Mouse (Mus musculus) embryonic facial prominence, embryonic 15.5 days (tissue): Measurements from ENCODE around the gene Aco1. TPM values are rescaled to one million over a fixed set of nuclear protein-coding genes. Genes with fewer than 3 reads are reported as not detected.
"Not testable (repeated sequence)": the region's sequence is repeated elsewhere in the genome, so short reads cannot be mapped to it uniquely, and the experiment has no call there.

ENCODE experiments used
- ATAC-seq: fragments of 200-750 bp; cut with Nextera tagmentation; 2 replicates; pipeline ENCODE4 v1.8.0; 2017; ENCODE audit warnings: low read depth, moderate TSS enrichment; ENCODE audit not compliant: insufficient number of reproducible peaks, low FRiP score, low TSS enrichment
- H3K27ac ChIP-seq: fragments of 300-500 bp; sonication (generic); replicated peaks from 2 replicates; pipeline ENCODE4 v1.5.1; 2015; ENCODE audit warnings: mild to moderate bottlenecking, inconsistent platforms
- H3K27me3 ChIP-seq: fragments of 300-500 bp; sonication (generic); 2 replicates; pipeline ENCODE4 v1.6.1; 2015; ENCODE audit warnings: inconsistent platforms
- H3K36me3 ChIP-seq: fragments of 300-500 bp; sonication (generic); 2 replicates; pipeline ENCODE4 v1.6.1; 2015; ENCODE audit warnings: mild to moderate bottlenecking, inconsistent platforms
- H3K4me1 ChIP-seq: fragments of 300-500 bp; sonication (generic); 2 replicates; pipeline ENCODE4 v1.6.1; 2015; ENCODE audit warnings: inconsistent platforms
- H3K4me2 ChIP-seq: fragments of 300-500 bp; sonication (generic); replicated peaks from 2 replicates; pipeline ENCODE4 v1.6.1; 2015; ENCODE audit warnings: mild to moderate bottlenecking, inconsistent platforms
- H3K4me3 ChIP-seq: fragments of 300-500 bp; sonication (generic); replicated peaks from 2 replicates; pipeline ENCODE4 v1.5.1; 2015; ENCODE audit warnings: mild to moderate bottlenecking, inconsistent platforms
- H3K9ac ChIP-seq: fragments of 300-500 bp; sonication (generic); 2 replicates; pipeline ENCODE4 v1.6.1; 2015; ENCODE audit warnings: inconsistent platforms
- H3K9me3 ChIP-seq: fragments of 300-500 bp; sonication (generic); replicated peaks from 2 replicates; pipeline ENCODE4 v1.6.1; 2016; ENCODE audit warnings: inconsistent platforms
- WGBS: fragments of 180-500 bp; shearing (Covaris S2); methylation state at CpG from one replicate; pipeline ENCODE4 v1.1.7; 2015; 5-methylcytosine and 5-hydroxymethylcytosine counted together
- polyA plus RNA-seq: library from polyadenylated mRNA; unstranded; fragments of >200 nt; fragmentation: Nextera tagmentation; extraction: Ambion mirVana; gene quantifications from 2 replicates; pipeline ENCODE4 v1.2.1, GENCODE M21; 2015

The Aco1 gene
- polyA plus RNA-seq: 41.7 and 44.1 TPM in 2 replicates

DNA sequence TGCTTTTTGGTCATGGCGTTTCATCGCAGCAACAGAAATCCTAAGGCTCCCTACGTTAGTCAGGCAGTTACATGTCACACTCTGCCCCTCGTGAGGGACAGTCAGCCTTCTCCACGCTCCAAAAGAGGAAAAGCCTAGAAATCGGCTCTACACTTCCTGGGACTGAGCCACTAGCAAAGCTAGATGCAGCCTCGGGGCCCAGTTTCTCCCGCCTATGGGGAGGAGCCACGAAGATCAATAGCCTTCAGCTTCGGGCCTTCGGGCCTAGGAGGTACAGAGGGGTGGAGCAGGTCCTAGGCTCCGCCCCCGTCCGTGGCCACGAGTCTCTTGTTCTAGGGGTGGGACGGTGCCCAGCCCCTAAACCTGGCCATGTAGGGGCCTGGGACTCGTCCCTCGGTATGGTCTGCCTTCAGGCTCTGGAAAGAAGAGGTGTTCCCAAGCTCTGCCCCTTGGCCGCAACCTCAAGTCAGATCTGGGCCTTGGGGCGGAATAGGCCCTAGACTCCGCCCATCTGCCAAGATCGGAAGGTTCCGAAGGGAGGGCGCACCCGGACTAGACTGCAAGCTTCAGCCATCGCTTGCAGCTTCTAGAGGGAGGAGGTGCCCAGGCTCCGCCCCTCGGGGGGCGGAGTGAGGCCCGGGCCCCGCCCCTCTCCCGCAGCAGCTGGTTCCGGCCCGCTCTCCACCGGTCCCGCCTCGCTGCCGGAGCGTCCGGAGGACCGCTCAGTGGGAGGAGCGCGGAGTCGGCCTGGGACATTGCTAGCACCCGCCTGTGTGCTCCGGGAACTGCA is at the start of gene Aco1:
Gene Aco1 (plus strand): TSS at position 339 of the 790 bp plus-strand sequence.
- peaks cover 12% of the 10 kb centered on the region; the same call in 1 of the 2 replicates for H3K4me1 ChIP-seq
- H3K27ac ChIP-seq: peak within 1 kb of the TSS; percentile 96
- ATAC-seq: peak; percentile 96
- H3K36me3 ChIP-seq: no peaks in the 10 kb centered on the region
- WGBS: under 1% methylated on average over 45 of the region's 46 CpGs
- peak within 1 kb of the TSS; percentile 44 for H3K9ac ChIP-seq
- H3K4me3 ChIP-seq: peak within 1 kb of the TSS; percentile 75
- H3K27me3 ChIP-seq: no peaks in the 10 kb centered on the region
- H3K9me3 ChIP-seq: no peaks in the 10 kb centered on the region
- H3K4me2 ChIP-seq: peak within 1 kb of the TSS; percentile 76

DNA sequence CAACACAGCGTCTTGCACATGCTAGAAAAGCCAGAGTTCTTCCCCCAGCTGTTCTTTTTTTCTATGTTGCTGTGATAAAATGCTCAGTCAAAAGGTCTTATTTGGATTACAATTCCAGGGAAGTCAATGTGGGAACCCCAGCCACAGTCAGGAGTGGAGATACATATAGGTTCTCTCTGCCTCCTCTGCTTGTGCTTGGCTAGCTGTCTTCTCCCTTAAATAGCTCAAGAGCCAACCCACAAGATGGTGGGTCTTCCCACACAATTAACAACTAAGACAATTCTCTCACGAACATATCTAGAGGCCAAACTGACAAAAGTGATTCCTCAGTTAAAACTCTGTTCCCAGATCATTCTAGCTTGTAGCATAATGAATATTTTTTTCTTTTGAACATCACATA is 47.9 kb upstream of the Aco1 start:
- no peak for ATAC-seq

DNA sequence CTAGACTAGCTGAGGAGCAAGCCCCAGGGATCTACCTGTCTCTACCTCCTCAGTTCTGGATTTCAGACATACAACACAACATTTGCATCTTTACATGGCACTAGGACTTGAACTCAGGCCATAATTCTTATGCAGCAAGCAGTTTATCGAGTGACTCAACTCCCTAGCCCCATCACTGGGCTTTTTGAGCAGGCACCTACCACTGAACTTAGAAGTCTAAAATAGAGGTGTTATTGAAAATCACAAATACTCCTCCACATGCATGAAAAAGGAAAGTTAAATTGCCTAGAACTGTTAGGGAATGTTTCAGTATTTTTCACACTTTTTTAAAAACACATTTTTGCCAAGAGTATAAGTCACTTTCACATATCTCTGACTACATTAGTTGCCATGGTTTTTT is 39.9 kb upstream of the Aco1 start:
- Histone ChIP-seq H3K9ac (no peak overlapping the region), H3K27ac (no peak overlapping the region), H3K4me1 (no peaks in the 10 kb centered on the region), H3K4me3 (no peak overlapping the region), H3K27me3 (no peaks in the 10 kb centered on the region), H3K36me3 (no peaks in the 10 kb centered on the region), H3K4me2 (no peak overlapping the region), H3K9me3 (no peaks in the 10 kb centered on the region)
- no peak for ATAC-seq
- 84% methylated on average over 1 of the region's 1 CpGs for WGBS

More for the DNA sequence above, 47.9 kb upstream of the Aco1 start:
- Histone ChIP-seq H3K27me3 (no peaks in the 10 kb centered on the region), H3K4me3 (no peak overlapping the region), H3K4me1 (no peaks in the 10 kb centered on the region), H3K27ac (no peak overlapping the region), H3K4me2 (no peak overlapping the region), H3K36me3 (no peaks in the 10 kb centered on the region), H3K9ac (no peak overlapping the region), H3K9me3 (no peaks in the 10 kb centered on the region)
- 76% methylated on average over 2 of the region's 2 CpGs for WGBS

DNA sequence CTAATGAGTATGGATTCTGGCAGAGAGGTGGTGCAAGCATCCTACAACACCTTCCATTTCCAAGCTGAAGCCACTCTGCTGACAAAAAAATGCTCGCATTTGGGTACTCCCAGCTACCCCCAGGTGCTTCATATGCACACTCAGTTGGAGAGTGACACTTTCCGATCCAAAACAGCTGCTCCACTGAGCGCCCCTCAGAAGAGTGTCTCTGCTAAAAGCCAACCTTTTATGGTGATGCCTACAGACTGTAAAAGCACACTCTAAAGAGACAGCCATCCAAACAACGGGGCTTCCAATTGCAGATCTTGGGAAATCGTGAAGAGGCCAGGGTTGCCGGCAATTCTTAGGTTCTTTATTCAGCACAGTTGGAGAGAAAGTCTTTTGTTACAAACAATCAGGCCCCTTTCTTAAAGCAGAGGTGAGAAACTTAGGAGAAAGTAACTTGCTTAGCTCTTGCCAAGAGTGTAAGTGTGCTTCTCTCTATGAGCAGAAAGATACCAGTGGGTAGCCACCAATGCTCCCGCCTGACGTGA is 36.8 kb upstream of the Aco1 start:
- Histone ChIP-seq H3K36me3 (no peaks in the 10 kb centered on the region), H3K27ac (no peak overlapping the region), H3K4me3 (no peak overlapping the region), H3K9ac (no peak overlapping the region), H3K27me3 (no peaks in the 10 kb centered on the region), H3K9me3 (no peaks in the 10 kb centered on the region), H3K4me2 (no peak overlapping the region), H3K4me1 (no peaks in the 10 kb centered on the region)
- no peak for ATAC-seq
- WGBS: 51% methylated on average over 8 of the region's 8 CpGs

DNA sequence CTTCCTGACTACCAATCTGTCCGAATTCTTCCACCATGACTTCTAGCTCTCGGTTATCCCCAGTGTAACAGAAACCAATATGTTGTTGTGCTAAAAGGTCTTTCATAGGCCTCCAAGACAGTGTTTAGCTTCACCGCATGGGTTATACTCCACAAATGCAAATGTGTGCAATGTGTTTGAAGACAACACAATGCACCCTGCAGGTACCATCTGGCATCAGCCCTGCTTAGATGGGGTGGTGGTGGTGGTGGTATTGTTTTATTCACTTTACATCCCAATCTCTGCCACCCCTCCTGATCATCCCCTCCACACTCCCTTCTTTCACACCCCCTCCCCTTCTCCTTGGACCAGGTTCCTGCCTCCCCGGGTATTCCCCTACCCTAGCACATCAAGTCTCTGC is 34.9 kb upstream of the Aco1 start:
- no peaks in the 10 kb centered on the region for H3K36me3 ChIP-seq
- no peak for ATAC-seq
- no peaks in the 10 kb centered on the region for H3K4me1 ChIP-seq
- H3K27me3 ChIP-seq: no peaks in the 10 kb centered on the region
- no peak overlapping the region for H3K4me2 ChIP-seq
- no peak overlapping the region for H3K27ac ChIP-seq
- H3K4me3 ChIP-seq: no peak overlapping the region
- 88% methylated on average over 4 of the region's 4 CpGs for WGBS
- no peaks in the 10 kb centered on the region for H3K9me3 ChIP-seq
- H3K9ac ChIP-seq: no peak overlapping the region

DNA sequence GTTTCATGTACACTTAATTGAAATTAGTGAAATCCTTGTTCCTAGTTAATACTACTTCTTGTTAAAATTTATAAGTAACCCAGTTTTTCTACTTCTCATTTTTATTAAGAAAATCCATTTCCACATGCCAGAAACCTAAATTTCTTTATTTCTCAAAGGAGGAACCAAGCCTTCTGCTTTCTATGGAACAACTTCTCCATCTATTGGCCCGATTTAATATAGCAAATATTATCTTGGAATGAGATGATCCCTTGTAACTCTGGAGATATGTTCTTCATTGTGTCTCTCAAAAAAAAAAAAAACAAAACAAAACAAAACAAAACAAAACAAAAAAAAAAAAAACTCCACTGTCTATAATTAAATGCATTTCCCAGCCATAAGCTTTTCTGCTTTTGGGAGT is 29.7 kb upstream of the Aco1 start:
- no peak overlapping the region for H3K27ac ChIP-seq
- WGBS: 68% methylated on average over 1 of the region's 1 CpGs

DNA sequence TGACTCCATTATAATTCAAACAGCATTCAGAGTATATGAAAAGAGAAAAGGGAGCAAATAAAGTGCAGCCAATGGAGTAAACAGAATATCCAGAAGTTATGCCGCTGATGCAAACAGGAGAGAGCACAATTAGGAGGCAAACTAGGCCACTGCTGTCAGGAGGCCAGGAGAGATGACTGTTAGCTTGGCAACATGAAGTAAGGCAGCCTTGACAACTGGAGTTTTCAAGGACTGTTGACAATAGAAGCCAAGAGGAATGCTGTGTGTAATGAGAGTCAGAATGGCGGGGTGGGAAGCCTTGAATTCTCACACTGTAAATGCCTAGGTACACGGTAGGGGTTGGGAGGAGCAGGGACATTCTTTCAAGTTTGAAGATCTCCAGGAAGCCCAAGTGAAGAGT is 21.7 kb upstream of the Aco1 start:
- Histone ChIP-seq H3K36me3 (no peaks in the 10 kb centered on the region), H3K9ac (no peak overlapping the region), H3K4me3 (no peak overlapping the region), H3K4me1 (no peaks in the 10 kb centered on the region), H3K27ac (no peak overlapping the region), H3K27me3 (no peaks in the 10 kb centered on the region), H3K4me2 (no peak overlapping the region), H3K9me3 (no peaks in the 10 kb centered on the region)
- no peak for ATAC-seq
- 79% methylated on average over 3 of the region's 3 CpGs for WGBS

More for the DNA sequence above, 29.7 kb upstream of the Aco1 start:
- Histone ChIP-seq H3K9ac (no peak overlapping the region), H3K36me3 (no peaks in the 10 kb centered on the region), H3K4me1 (no peaks in the 10 kb centered on the region), H3K9me3 (no peaks in the 10 kb centered on the region), H3K4me3 (no peak overlapping the region), H3K4me2 (no peak overlapping the region), H3K27me3 (no peaks in the 10 kb centered on the region)
- no peak for ATAC-seq

DNA sequence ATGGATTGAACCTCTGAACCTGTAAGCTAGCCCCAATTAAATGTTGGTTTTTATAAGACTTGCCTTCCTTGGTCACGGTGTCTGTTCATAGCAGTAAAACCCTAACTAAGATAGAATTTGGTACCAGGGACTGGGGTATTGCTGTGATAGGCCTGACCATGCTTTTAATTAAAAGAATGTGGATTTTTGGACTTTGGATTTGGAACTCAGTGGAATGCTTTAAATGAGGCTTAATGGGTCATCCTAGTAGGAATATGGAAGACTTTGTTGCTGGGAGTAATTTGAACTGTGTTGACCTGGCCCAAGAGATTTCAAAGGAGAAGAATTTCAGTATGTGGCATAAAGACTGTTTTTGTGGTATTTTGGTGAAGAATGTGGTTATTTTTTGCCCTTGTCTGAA is 20.6 kb upstream of the Aco1 start:
- H3K27ac ChIP-seq, H3K4me1 ChIP-seq, H3K4me3 ChIP-seq, H3K9me3 ChIP-seq, H3K36me3 ChIP-seq, ATAC-seq, H3K27me3 ChIP-seq, H3K9ac ChIP-seq, H3K4me2 ChIP-seq: not testable (repeated sequence)
- 85% methylated on average over 1 of the region's 1 CpGs for WGBS

DNA sequence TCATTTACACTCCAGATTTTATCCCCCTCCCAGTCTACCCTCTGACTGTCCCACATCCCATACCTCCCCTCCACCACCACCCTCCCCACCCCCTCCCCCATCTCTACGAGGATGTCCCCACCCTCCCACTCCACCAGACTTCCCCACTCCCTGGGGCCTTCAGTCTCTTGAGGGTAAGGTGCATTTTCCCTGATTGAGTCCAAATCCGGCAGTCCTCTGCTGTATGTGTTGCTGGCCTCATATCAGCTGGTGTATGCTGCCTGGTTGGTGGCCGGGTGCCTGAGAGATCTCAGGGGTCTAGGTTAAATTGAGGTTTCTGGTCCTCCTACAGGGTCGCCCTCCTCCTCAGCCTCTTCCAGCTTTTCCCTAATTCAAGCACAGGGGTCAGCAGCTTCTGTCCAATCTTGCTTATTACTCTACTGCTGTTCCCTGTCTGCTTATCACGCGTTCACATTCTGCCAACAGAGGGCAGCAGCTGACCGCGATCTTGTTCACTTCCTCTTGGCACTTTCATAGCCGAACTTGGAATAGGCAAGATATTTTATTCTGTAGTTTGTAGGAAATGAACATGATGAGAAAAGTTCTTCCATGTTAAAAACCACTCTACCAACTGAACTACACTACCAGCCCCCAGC is 8.3 kb upstream of the Aco1 start:
- Histone ChIP-seq H3K36me3 (no peaks in the 10 kb centered on the region), H3K27me3 (no peaks in the 10 kb centered on the region), H3K9ac (no peak overlapping the region), H3K4me2 (no peak overlapping the region), H3K4me1 (no peaks in the 10 kb centered on the region), H3K9me3 (no peaks in the 10 kb centered on the region), H3K27ac (no peak overlapping the region), H3K4me3 (no peak overlapping the region)
- 21% methylated on average over 9 of the region's 9 CpGs for WGBS
- no peak for ATAC-seq

DNA sequence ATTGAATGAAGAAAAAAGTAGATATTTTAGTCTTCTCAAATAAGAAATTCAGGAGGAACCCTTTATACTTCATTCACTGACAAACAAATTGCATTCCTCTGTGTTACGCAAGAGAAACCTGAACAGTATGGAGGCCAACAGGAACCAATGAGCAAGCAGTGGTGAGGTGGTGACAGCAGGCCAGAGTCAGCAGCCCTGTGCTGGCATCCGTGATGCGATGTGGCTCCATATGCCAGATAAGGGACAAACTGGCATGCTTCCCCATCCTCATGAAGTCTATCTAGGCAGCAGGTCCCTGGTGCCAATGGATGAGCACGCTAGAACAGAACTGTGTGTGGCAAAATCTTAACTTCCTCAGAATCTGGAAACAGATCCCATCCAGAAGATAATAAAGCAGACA is 6.4 kb upstream of the Aco1 start:
- H3K4me2 ChIP-seq: no peak overlapping the region
- H3K9me3 ChIP-seq: no peaks in the 10 kb centered on the region
- H3K9ac ChIP-seq: no peak overlapping the region
- H3K27ac ChIP-seq: no peak overlapping the region
- no peaks in the 10 kb centered on the region for H3K27me3 ChIP-seq
- no peaks in the 10 kb centered on the region for H3K4me1 ChIP-seq
- WGBS: 86% methylated on average over 4 of the region's 4 CpGs
- no peak overlapping the region for H3K4me3 ChIP-seq
- H3K36me3 ChIP-seq: no peaks in the 10 kb centered on the region
- ATAC-seq: no peak

DNA sequence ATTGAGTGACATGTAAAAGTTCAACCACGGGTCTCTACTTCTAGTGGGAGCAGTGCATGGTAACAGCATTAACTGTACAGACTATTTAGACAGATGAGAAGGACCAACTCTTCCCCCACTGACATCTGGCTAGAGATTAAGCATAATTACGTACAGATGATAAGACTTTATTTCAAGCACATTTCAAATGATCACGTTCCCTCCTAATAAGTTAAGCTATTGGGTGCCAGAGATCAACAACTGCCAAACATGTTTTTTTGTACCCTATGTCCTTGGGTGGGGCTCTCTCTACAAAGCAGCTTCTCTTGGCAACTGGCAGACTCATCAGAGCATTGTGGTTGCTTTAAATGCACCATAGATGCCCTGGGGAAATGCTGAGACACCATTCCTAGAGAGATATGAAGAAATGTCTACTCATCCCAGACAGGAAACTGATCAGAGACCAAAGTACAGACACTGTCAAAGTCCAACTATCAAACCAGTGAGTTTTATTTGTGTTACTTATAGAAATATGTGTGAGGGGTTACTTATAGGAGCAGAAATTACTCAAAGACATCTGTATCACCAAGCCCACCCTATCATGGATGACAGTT is 3.1 kb upstream of the Aco1 start:
- Histone ChIP-seq H3K9me3 (no peaks in the 10 kb centered on the region), H3K27me3 (no peaks in the 10 kb centered on the region), H3K36me3 (no peaks in the 10 kb centered on the region), H3K4me3 (no peak overlapping the region), H3K4me2 (no peak overlapping the region), H3K27ac (no peak overlapping the region), H3K4me1 (peaks cover 12% of the 10 kb centered on the region; the same call in 1 of the 2 replicates), H3K9ac (no peak overlapping the region)
- 54% methylated on average over 3 of the region's 3 CpGs for WGBS
- ATAC-seq: no peak
